Mouse (Mus musculus) heart, postnatal 14 days (tissue): ENCODE measurements at regions not wholly inside any gene's neighbourhood (a gene's known extent, or its start where the extent isn't known, plus 50 kb on each side); places are given as distances from the start of the nearest gene placed in this dataset.

ENCODE experiments used
- DNase-seq, 2 experiments: peaks; one replicate each; pipeline ENCODE4 v3.0.0; 2021 to 2022
- intact Hi-C: fragments of 180-260 bp; cut with DNase I; formaldehyde crosslinking; loops from one replicate; pipeline ENCODE4 v1.15.1; 2025

- no peak for DNase-seq
- intact Hi-C loops: no loop called here
These were observed 238.0 kb upstream of the 4931429L15Rik start for GRCm38 (mm10) chr9:46557781-46558180.

- intact Hi-C loops: no loop called here
- no peak for DNase-seq
These were observed 235.4 kb upstream of the 4931429L15Rik start for GRCm38 (mm10) chr9:46555156-46555555.

- no peak for DNase-seq
- intact Hi-C loops: no loop called here
These were observed 234.9 kb upstream of the 4931429L15Rik start for GRCm38 (mm10) chr9:46554586-46555152.

- DNase-seq: no peak
- intact Hi-C loops: no loop called here
These were observed 229.6 kb upstream of the 4931429L15Rik start for GRCm38 (mm10) chr9:46549416-46549815.

GRCm38 (mm10) chr9:46544326-46544725, 224.5 kb upstream of the 4931429L15Rik start:
- intact Hi-C loops: no loop called here
- DNase-seq: no peak

GRCm38 (mm10) chr9:46541001-46541400, 221.2 kb upstream of the 4931429L15Rik start:
- no peak for DNase-seq
- intact Hi-C loops: no loop called here

GRCm38 (mm10) chr9:46538616-46539015, 218.8 kb upstream of the 4931429L15Rik start:
- intact Hi-C loops: no loop called here
- DNase-seq: no peak

GRCm38 (mm10) chr9:46516401-46517130, 196.8 kb upstream of the 4931429L15Rik start:
- intact Hi-C loops: no loop called here
- DNase-seq: no peak

GRCm38 (mm10) chr9:46512276-46513051, 192.7 kb upstream of the 4931429L15Rik start:
- no peak for DNase-seq
- intact Hi-C loops: no loop called here

GRCm38 (mm10) chr9:46511307-46511706, 191.5 kb upstream of the 4931429L15Rik start:
- no peak for DNase-seq
- intact Hi-C loops: no loop called here

GRCm38 (mm10) chr9:46509896-46510295, 190.1 kb upstream of the 4931429L15Rik start:
- DNase-seq: no peak
- intact Hi-C loops: no loop called here

GRCm38 (mm10) chr9:46509458-46509857, 189.7 kb upstream of the 4931429L15Rik start:
- DNase-seq: no peak
- intact Hi-C loops: no loop called here

GRCm38 (mm10) chr9:46507036-46507435, 187.2 kb upstream of the 4931429L15Rik start:
- intact Hi-C loops: no loop called here
- no peak for DNase-seq

GRCm38 (mm10) chr9:46504536-46504935, 184.8 kb upstream of the 4931429L15Rik start:
- no peak for DNase-seq
- intact Hi-C loops: no loop called here

- DNase-seq: no peak
- intact Hi-C loops: no loop called here
These were observed 184.3 kb upstream of the 4931429L15Rik start for GRCm38 (mm10) chr9:46504133-46504416.

- DNase-seq: no peak
- intact Hi-C loops: no loop called here
These were observed 183.7 kb upstream of the 4931429L15Rik start for GRCm38 (mm10) chr9:46503321-46504132.

GRCm38 (mm10) chr9:46499426-46499825, 179.6 kb upstream of the 4931429L15Rik start:
- intact Hi-C loops: no loop called here
- no peak for DNase-seq

GRCm38 (mm10) chr9:46498861-46499260, 179.1 kb upstream of the 4931429L15Rik start:
- DNase-seq: no peak
- intact Hi-C loops: no loop called here

GRCm38 (mm10) chr9:46495276-46495675, 175.5 kb upstream of the 4931429L15Rik start:
- intact Hi-C loops: no loop called here
- no peak for DNase-seq

- no peak for DNase-seq
- intact Hi-C loops: no loop called here
These were observed 163.2 kb upstream of the 4931429L15Rik start for GRCm38 (mm10) chr9:46482859-46483443.
